Mouse (Mus musculus): ENCODE data around the gene Usp47. TPM values are rescaled to one million over a fixed set of nuclear protein-coding genes. Genes with fewer than 3 reads are reported as not detected.

The Usp47 gene
- total RNA-seq, 2 experiments from 2014 or later = 209 to 221 TPM

- Histone ChIP-seq H3K27ac (no peak overlapping the region), H3K4me3 (no peak overlapping the region)
- TF ChIP-seq CTCF (IDR thresholded peaks at IDR 0.05) = no peak
- intact Hi-C loops (cut with DNase I) = no loop called here
- no peak for DNase-seq
Observed at GRCm38 (mm10) chr7:112130660-112131059, 107.4 kb downstream of the Usp47 start.

GRCm38 (mm10) chr7:112132005-112132404 is 108.7 kb downstream of the Usp47 start:
- intact Hi-C loops (cut with DNase I) = no loop called here
- Histone ChIP-seq H3K4me3 (no peak overlapping the region), H3K27ac (no peak overlapping the region)
- no peak for DNase-seq
- no peak for TF ChIP-seq CTCF (IDR thresholded peaks at IDR 0.05)

DNA sequence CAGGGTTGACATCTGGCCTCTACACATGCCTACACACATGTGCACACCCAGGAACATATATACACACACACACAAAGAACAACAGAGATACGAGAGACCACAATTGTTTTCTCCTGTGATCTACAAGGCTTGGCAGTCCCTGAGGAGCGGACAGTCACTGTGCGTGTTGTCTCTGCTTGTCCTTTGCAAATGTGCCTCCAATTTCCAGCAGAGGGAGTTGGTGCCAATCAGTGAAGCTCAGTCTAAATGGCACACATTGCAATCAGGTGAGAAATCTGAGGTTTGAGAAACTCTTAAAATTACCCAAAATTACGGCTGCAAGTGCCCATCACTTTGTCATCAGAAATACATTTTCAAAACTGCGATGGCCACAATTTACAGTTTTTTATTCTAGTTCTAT is 110.0 kb downstream of the Usp47 start:
- no peak overlapping the region for H3K4me3 ChIP-seq
- intact Hi-C loops (cut with DNase I) = no loop called here
- no peak for DNase-seq
- peak; percentile 20; the same call in 1 of the 2 replicates for TF ChIP-seq CTCF (IDR thresholded peaks at IDR 0.05)
- H3K27ac ChIP-seq = no peak overlapping the region

GRCm38 (mm10) chr7:112135161-112135560 is 111.9 kb downstream of the Usp47 start:
- intact Hi-C loops (cut with DNase I) = no loop called here
- H3K4me3 ChIP-seq = no peak overlapping the region
- TF ChIP-seq CTCF (IDR thresholded peaks at IDR 0.05) = no peak
- DNase-seq = no peak
- no peak overlapping the region for H3K27ac ChIP-seq

DNA sequence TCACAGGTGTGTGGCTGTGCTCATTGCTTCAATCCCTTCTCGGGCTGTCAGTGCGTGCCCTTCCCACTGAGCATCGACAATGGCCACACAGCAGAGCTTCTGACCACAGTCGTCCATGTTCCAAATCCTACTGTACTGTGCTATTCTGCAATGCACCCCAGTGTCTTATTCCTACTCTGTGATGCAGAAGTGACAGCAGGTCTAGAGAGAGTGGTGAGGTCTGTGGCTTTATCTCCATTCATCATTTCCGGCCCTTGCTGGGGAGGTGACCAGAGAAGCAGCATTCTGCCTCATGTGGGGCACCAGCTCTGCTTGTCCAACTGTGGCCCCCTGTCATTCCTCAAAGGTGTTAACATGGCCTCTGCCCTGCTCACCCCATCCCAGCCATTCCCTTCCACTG is 113.2 kb downstream of the Usp47 start:
- Histone ChIP-seq H3K27ac (no peak overlapping the region), H3K4me3 (no peak overlapping the region)
- intact Hi-C loops (cut with DNase I) = no loop called here
- no peak for TF ChIP-seq CTCF (IDR thresholded peaks at IDR 0.05)
- no peak for DNase-seq

DNA sequence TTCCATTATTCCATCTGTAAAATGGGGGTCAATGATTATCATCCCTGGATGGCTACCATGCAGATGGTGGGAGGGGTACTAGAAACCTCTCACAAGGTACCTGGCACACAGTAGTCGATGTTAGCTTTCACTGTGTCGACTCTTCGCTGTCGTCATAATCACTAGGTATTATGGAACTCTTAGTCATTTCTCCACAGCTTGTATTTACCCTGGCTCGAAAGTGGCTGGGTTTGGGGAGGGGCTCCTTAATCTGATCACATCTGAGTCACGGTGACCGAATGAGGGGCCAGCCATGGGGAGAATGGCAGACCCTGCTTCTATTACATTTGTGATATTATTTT is 114.8 kb downstream of the Usp47 start:
- DNase-seq = no peak
- no peak for TF ChIP-seq CTCF (IDR thresholded peaks at IDR 0.05)
- intact Hi-C loops (cut with DNase I) = no loop called here
- peak overlapping the region; percentile 35; the same call in 1 of the 2 replicates for H3K27ac ChIP-seq
- no peak overlapping the region for H3K4me3 ChIP-seq

DNA sequence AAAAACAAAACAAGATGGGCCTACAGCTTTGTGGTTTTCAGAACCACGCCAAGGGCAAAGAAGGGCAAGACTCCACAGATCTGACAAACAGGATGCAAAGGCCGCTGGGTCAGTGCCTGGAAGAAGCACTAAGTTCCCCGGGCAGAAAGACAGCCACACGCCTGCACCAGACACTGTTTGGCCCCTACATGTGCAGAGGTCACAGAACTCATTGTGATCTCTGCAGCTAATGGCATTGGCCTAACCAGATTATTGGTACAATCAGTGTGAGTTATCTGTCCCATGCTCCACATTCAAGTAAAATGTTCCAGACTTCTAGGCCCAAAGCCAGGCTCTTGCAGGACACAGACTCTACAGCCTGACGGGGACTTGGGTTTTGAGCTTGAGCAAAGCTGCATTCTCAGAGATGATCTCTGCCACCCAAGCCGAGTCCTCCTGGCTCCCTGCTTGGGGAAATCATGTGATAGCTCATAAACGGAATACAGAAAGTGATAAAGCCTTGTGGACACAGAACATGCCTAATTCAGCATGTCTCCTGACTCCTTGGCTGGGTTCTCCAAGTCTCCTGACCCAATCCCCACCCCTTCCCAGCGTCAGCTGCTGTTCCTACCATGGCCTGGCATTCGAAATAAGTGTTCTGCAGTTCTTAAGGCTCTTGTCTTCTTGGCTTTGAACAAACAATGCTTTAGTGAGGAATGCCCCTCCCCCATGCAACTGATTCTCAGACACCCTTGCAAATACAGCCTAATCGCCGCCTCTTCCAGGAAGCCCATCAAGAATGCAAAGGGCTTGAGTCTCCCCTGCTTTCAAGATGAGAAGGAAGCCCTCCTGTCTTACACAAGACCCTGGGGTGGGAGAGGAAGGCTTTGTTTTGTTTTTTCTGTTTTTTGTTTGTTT is 115.5 kb downstream of the Usp47 start:
- intact Hi-C loops (cut with DNase I) = no loop called here
- peak; percentile 38 for DNase-seq
- H3K4me3 ChIP-seq = no peak overlapping the region
- H3K27ac ChIP-seq = peak overlapping the region; percentile 35; the same call in 1 of the 2 replicates
- TF ChIP-seq CTCF (IDR thresholded peaks at IDR 0.05) = no peak

- Histone ChIP-seq H3K27ac (no peak overlapping the region), H3K4me3 (no peak overlapping the region)
- TF ChIP-seq CTCF (IDR thresholded peaks at IDR 0.05) = no peak
- intact Hi-C loops (cut with DNase I) = no loop called here
- DNase-seq = no peak
Observed at GRCm38 (mm10) chr7:112140725-112141124, 117.4 kb downstream of the Usp47 start.

DNA sequence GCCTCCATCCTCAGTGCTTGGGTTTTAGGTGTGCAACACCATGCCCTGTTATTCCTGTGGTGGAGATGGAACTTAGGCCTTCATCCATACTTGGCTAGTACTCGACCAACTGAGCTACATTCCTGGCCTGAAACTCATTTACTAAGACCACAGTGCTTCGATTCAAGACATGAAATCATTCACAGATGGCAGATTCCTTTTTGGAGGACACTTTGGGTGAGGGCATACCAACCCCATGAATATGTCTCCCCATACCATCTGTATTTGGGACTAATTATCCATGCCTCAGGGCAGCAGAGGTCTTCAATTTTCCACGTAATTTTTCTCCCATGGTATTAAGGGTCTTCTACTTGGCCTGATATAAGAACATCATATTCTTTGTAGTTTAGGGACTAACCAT is 119.3 kb downstream of the Usp47 start:
- no peak for DNase-seq
- TF ChIP-seq CTCF (IDR thresholded peaks at IDR 0.05) = no peak
- Histone ChIP-seq H3K4me3 (no peak overlapping the region), H3K27ac (no peak overlapping the region; the same call in 1 of the 2 replicates)
- intact Hi-C loops (cut with DNase I) = no loop called here

- TF ChIP-seq CTCF (IDR thresholded peaks at IDR 0.05) = no peak
- intact Hi-C loops (cut with DNase I) = no loop called here
- no peak for DNase-seq
- peak overlapping the region; percentile 20; the same call in 1 of the 2 replicates for H3K27ac ChIP-seq
- H3K4me3 ChIP-seq = no peak overlapping the region
Observed at GRCm38 (mm10) chr7:112143090-112143500, 119.8 kb downstream of the Usp47 start.

DNA sequence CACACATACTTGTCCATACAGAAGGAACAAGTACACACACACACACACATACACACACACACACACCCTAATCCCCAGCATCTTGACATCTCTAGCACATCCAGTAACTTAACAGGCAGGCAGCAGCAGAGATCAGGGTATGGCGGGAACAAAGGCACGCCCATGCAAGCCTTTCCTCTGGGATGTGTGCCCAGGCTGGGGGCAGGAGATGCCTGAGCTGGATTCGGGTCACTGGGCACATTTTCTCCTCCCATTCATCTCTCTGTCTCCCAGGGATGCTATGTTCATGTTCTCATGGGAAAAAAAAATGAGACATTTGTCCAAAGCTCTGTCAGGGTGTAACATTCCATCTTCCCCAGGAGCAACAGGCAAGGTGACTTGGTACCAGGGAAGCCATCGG is 120.7 kb downstream of the Usp47 start:
- no peak for DNase-seq
- Histone ChIP-seq H3K4me3 (no peak overlapping the region), H3K27ac (peak overlapping the region; percentile 78)
- intact Hi-C loops (cut with DNase I) = no loop called here
- no peak for TF ChIP-seq CTCF (IDR thresholded peaks at IDR 0.05)

DNA sequence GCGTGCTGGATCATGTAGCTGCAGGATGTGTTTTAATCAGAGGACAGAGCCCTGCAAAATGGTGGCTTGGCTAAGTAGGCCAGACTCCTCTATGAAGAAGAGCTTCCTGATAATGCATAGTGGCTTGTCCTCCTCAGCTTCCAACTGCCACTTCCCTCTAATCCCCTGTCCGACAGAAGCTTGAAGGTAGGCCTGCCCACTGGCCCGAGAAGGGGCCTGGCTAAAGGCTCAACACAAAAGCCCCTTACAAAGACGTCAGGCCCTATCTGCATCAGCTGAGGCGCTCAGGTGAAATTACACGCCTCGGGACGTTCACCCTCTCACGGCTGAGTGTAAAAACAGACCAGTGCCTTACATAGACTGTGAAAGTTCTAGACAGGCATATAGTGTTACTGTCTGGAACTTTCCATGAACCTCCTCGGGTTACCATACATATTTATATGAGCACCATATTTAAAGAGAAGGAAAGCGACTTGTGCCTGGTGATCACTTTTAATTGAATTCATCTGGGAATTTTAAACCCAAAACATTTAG is 121.4 kb downstream of the Usp47 start:
- intact Hi-C loops (cut with DNase I) = no loop called here
- H3K4me3 ChIP-seq = no peak overlapping the region
- peak overlapping the region; percentile 78 for H3K27ac ChIP-seq
- DNase-seq = peak; percentile 34
- no peak for TF ChIP-seq CTCF (IDR thresholded peaks at IDR 0.05)

DNA sequence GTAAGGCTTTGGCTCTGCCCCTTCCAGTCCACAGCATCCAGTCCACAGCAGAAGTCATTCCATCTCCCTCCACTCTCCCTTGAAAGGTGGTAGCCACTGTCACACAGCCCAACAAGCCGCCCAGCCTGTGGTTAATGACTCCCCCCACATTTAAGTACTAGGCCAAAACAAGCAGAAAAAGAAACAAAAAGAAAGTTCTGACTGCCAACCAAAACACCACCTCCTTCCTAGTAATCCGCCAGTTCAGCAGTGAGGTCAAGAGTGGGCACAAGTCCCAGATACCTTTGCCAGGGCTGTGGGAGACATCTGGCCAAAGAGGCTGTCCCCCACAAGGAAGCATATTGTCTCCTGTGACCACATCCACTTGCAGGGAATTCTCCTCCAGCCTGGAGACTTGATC is 124.7 kb downstream of the Usp47 start:
- Histone ChIP-seq H3K27ac (no peak overlapping the region), H3K4me3 (no peak overlapping the region)
- intact Hi-C loops (cut with DNase I) = no loop called here
- no peak for TF ChIP-seq CTCF (IDR thresholded peaks at IDR 0.05)
- DNase-seq = peak; percentile 49

DNA sequence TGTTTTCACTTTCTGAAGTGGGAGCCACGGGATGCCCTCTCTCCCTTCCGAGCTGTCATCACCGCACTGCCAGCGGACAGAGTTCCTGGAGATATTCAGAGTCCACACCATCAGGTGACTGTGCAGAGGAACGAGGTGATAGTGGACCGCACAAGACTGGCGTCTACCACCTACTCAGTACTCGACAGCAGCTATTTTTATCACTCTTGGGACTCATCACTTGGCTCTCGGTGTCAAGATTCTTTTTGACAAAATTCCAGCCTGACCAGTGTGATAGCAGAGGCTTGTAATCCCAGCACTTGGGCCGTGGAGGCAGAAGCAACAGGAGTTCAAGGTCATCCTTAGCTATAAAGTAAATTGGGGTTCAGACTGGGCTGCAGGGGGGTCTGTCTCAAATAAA is 125.8 kb downstream of the Usp47 start:
- Histone ChIP-seq H3K27ac (peak overlapping the region; percentile 31), H3K4me3 (no peak overlapping the region)
- intact Hi-C loops (cut with DNase I) = no loop called here
- DNase-seq = peak; percentile 36
- no peak for TF ChIP-seq CTCF (IDR thresholded peaks at IDR 0.05)

Data from gastrocnemius, adult 2 months (tissue).